Mouse (Mus musculus): ENCODE results near the gene Gm9376.

DNA sequence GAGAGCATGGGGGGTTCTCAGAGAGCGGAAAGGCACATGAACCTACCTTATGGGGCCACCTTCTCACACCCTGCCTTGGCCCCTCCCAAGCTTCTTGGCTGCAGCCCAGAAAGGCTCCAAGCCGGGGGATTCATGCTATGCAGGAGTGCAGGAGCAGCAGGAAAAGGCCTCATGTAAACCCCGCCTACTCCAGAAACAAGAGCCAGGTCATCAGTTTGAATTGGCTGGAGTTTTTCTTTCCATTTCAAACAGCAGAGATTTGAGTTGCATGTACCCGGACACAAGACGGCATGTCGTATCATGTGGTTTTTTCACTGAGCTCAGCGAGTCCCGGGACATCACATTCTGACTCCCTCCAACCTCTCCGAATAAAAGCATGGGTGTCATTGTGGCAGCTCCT, 39.2 kb downstream of the Gm9376 start:
- TF ChIP-seq ZNF384 (IDR thresholded peaks at IDR 0.05; ENCODE audit: low read depth, low read length) (no peak), ZC3H11A (IDR thresholded peaks at IDR 0.05; ENCODE audit: borderline replicate concordance, low read depth, low read length) (no peak), MAFK (IDR thresholded peaks at IDR 0.05; ENCODE audit: insufficient read depth, low read depth, low read length) (no peak)

All from ES-E14 (cell line).